Mouse (Mus musculus): ENCODE results near the gene Ecel1. TPM values are rescaled to one million over a fixed set of nuclear protein-coding genes. Genes with fewer than 3 reads are reported as not detected.

Ecel1 gene
- total RNA-seq (2021) = not detected

DNA sequence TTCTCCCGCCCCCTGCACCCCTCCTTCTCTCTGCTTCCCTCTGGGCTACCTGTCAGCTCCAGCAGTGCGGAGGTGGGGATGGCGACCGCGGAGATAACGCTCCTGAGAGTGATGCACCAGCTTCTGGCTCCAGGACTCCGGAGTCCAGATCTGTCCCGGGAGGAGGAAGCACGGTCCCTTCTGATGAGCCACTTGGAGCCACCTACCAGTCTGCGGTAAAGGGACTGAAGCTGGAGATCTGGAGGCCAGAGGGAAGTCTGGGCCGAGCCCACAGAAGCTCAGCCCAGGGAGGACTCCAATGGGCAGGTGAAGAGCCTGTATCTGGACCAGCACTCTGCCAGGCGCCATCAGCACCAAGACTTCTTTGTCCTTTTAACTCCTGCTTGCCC lies at the start of gene Ecel1:
Gene Ecel1, minus strand, starts transcription at position 323 of the 389 bp plus-strand sequence.
- intact Hi-C loops (cut with DNase I) = no loop called here
- DNase-seq = no peak

DNA sequence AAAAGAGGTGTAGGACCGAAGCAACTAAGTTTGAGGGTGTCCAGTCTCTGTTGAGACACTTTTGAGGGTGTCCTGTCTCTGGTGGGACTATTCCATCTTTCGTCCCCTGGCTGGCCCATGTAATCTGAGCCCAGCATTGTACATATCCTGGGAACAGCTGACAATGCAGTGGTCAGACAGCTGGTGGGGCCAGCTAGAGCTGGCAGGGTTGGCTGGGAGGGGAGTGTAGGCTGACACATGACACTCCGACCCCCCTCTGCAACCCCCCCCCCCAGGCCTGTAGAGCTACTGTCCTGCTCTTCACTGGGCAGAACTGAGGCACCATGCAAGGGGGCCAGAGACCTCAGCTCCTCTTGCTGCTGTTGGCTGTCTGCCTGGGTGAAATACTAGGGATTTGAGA lies 49.2 kb upstream of the Ecel1 start:
- intact Hi-C loops (cut with DNase I) = no loop called here
- DNase-seq = no peak

DNA sequence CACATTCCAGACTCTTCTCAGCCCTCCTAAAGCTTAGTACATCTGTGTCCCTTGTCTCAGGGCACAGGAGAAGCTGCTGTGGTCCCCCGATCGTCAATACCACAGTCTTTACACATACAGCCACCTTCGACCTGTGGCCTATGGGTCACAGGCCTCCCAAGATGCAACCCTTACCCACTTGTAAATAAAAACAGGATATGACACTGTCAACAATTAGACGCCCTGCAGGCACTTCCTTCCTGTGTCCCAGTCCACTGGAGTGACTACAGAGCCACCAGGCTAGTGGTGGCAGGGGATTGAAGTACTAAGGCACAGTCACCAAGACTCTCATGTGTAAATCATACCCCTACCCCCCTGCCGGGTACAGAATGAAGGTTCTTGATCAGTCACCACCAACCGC lies 48.7 kb upstream of the Ecel1 start:
- no peak for DNase-seq
- intact Hi-C loops (cut with DNase I) = no loop called here

DNA sequence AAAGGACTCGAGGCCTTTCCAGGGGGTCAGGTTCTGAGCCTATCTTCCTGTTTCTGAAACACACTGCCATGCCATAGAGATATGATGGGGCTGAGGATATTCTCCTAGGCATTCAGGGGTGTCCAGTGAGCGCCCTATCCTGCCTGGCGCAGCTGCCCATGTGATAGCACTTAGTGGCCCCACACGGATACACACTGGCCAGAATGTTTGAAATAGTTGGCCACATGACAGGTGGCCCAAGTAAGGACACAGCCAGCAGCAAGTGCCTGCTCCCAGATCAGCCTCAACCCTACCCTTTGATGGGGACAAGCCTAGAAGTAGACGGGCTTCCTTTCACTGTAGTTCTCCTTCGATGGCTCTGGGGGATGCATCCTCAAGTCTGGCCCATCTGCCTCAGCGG lies 48.1 kb upstream of the Ecel1 start, which contains the start of gene Chrng:
Gene Chrng, plus strand, starts transcription at position 193 of the 400 bp plus-strand sequence.
- DNase-seq = no peak
- intact Hi-C loops (cut with DNase I) = no loop called here

DNA sequence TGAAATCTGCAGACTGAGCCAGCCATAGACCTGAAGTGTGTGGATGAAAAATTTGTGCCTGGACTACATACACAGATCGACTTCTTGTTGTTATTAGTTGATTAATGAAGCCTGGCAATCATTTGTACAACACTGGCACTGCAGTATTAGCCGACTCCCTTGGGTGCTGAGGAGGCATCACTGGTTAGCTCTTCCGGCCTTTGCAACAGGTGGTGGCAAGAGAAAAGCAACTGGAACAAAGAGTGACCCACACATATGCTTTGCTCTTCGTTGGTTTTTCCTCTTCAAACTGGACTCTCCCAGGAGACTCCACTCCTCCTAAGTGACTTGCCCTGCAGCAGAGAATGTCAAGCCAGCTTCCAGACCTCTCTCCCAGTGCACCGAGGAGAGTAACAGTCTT lies 47.5 kb upstream of the Ecel1 start:
- DNase-seq = no peak
- intact Hi-C loops (cut with DNase I) = no loop called here

DNA sequence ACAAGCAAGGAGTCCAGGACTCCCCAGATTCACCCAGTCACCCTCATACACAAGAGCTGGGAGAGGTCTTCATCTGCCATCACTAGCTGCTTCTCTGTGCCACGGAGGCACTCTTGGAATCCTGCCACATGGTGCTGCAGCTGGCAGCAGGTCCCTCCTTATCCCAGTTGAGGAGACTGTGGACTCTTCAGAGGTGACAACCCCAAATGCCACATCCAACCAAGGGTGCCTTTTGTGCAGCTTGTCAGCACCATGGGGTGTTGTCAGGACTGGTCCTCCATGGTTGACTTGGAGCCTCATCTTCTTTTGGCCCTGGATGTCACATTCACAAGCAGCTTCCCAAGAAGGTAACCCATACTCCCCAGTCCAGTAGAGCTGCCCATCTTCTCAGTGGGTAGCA lies 45.5 kb upstream of the Ecel1 start:
- intact Hi-C loops (cut with DNase I) = no loop called here
- no peak for DNase-seq

DNA sequence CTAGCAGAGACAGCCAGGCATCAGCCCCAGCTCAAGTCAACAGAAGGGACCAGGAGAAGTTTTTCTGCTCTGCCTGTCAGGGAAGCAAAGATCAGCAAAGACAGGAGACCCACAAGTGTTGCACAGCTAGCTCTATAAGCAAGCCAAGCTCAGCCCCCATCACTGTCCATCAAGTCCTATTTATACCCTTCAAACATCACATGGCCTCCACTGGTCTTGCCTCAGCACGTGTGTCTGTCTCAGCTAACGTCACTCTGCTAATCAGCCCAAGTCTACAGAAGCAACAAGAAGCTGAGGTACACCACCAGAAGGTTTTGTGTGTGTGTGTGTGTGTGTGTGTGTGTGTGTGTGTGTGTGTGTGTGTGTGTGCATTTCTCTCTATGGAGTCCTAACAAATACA lies 44.5 kb upstream of the Ecel1 start:
- no peak for DNase-seq
- intact Hi-C loops (cut with DNase I) = no loop called here

DNA sequence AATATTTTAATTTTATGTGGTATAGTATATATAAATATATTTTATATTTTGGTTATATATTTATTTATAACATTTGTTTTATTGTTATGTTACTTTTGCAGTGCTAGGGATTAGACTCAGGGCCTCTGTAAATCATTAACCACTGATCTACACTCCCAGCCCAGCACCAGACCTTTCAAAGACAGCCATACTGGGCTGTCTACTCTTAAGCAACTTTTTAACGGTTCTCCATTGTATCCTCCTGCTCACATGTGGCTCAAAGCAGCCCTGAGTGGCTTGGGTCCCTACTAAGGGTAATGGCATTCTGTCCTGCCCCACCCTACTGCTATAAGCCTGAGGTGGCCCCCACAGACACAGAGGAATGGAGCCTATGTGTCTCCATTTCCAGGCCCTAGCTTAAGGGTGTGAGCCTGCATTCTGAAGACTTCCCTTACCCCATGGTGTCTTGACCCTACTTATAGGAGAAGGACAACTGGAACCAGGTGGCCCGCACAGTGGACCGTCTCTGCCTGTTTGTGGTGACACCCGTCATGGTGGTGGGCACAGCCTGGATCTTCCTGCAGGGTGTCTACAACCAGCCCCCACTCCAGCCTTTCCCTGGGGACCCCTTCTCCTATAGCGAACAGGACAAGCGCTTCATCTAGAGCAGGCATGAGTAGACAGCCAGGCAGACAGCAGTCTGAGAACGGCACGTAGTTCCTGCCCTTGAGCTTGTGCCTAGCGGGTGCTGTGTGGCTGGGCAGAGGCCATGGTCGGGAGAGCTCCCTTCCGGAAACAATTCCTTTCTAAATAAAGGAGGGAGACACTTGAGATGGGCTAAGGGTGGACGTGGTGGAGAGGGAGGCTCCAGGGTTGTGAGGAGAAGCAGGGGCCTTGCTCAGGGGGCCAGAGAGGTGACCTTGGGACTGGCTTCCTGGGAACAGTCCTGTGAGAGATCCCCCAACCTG lies 42.1 kb upstream of the Ecel1 start:
- peak in 1 of 2 experiments; percentile 22 for DNase-seq
- intact Hi-C loops (cut with DNase I) = no loop called here

DNA sequence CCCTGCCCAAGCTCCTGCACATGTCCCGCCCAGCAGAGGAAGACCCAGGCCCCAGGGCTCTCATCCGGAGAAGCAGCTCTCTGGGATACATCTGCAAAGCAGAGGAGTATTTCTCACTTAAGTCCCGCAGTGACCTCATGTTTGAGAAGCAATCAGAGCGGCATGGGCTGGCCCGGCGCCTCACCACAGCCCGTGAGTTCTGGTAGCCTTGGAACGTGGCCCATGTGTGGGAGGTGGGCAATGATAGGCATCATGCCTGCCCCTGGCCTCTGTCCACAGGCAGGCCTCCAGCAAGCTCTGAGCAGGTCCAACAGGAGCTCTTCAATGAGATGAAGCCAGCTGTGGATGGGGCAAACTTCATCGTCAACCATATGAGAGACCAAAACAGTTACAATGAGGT lies 41.0 kb upstream of the Ecel1 start:
- intact Hi-C loops (cut with DNase I) = no loop called here
- DNase-seq = peak in 1 of 2 experiments; percentile 39

DNA sequence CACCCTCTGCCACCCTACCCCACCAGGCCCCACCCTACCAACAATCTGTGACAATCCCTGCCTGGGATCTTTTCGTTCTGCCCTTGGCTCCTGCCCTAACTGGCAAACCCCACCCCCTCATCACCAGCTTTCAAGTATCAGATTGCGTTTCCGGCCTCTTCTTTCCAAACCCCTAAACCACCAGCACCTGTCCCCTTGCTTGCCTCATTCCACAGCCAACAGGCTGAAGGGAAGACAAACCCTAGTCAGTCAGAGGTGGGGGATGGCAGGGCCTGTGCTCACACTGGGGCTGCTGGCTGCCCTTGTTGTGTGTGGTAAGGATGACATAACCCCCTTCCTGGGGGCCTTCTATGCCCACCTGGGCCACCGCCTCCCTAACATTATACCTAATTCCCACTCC lies 34.1 kb upstream of the Ecel1 start, which contains the start of gene Chrnd:
Gene Chrnd, plus strand, starts transcription at position 179 of the 400 bp plus-strand sequence.
- intact Hi-C loops (cut with DNase I) = no loop called here
- no peak for DNase-seq

DNA sequence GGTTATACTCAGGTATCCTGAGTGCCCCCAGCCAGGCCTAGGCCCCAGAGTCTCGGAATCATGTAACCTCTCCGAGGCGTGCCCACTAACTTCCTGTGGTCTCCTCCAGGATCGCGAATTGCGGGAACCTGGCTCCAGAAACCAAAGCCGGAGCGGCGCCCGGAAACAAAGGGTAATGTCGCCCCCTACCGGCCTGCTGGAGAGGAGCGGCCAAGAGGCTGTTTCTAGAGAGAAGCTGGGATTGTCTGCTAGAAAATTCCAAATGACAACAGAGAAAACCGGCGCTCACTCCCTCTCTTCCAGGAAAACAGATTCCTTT lies 30.7 kb upstream of the Ecel1 start:
- intact Hi-C loops (cut with DNase I) = loop anchor here (1.0 to 5.0 kb wide), 3 partner anchors 89 to 572 kb away; no protein-coding TSS in a partner anchor

DNA sequence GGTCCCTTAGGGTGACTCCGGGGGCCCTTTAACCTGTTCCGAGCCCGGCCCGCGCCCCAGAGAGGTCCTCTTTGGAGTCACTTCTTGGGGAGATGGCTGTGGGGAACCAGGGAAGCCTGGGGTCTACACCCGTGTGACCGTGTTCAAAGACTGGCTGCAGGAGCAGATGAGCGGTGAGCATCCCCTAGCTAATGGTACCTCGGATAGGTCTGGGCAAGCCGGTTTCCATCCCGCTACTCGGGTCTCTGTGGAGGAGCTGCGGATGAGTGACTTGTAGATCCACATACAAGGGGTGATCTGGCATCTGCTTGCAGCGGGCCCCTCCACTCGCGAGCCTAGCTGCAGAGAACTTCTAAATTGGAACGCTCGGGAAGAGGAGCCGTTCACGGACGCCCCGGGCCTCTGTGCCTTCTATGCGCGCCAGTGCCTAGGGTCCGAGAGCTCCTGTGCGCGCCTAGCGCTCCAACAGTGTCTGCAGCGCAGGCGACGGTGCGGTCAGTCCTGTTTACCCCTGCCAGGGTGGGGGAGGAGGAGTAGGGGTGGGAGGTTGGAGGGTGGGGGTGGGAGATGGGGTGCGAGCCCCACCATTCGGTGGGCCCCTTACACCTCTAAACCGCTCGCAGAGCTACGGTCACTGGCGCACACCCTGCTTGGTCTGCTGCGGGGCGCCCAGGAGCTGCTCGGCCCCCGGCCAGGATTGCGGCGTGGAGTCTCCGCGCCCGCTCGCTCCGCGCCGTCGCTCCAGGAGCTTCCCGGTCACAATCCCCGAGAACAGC lies 30.1 kb upstream of the Ecel1 start:
- DNase-seq = peak in 1 of 2 experiments; percentile 15
- intact Hi-C loops (cut with DNase I) = loop anchor here (1.0 to 5.0 kb wide), 3 partner anchors 88 to 572 kb away; no protein-coding TSS in a partner anchor

More for the DNA sequence above, 30.7 kb upstream of the Ecel1 start:
- DNase-seq = peak; percentile 68 to 84

DNA sequence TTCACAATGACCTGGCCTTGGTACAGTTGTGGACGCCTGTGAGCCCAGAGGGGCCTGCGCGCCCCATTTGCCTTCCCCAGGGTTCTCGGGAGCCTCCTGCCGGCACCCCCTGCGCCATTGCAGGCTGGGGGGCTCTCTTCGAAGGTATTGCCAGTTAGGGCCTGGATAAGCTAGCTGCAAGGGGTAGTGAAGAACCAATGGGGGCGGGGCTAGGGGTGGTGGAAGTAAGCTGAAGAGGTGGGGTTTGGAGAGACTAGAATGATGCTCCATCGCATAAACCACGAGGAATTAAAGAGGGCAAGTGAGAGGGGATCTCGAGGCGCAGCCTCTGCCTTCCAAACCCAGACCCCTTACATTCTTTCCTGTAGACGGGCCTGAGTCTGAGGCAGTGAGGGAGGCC lies 29.2 kb upstream of the Ecel1 start:
- intact Hi-C loops (cut with DNase I) = loop anchor here (5.0 kb wide), 1 partner anchor 518 kb away; no protein-coding TSS in a partner anchor
- DNase-seq = no peak

DNA sequence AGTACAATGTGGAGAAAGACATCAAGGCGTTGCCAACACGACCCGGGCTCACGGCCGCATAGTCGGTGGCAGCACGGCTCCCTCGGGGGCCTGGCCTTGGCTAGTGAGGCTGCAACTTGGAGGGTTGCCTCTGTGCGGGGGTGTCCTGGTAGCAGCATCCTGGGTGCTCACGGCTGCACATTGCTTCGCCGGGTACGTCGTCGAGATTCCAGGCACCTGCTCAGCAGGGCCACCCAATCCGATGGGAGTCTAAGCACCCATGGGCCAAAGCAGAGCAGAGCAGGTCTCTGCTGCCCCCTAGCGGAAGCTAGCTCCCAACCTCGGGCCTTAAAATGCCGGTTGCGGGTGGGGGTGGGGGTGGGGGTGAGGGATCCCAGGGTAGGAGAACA lies 28.4 kb upstream of the Ecel1 start:
- intact Hi-C loops (cut with DNase I) = loop anchor here (5.0 kb wide), 1 partner anchor 517 kb away; no protein-coding TSS in a partner anchor

DNA sequence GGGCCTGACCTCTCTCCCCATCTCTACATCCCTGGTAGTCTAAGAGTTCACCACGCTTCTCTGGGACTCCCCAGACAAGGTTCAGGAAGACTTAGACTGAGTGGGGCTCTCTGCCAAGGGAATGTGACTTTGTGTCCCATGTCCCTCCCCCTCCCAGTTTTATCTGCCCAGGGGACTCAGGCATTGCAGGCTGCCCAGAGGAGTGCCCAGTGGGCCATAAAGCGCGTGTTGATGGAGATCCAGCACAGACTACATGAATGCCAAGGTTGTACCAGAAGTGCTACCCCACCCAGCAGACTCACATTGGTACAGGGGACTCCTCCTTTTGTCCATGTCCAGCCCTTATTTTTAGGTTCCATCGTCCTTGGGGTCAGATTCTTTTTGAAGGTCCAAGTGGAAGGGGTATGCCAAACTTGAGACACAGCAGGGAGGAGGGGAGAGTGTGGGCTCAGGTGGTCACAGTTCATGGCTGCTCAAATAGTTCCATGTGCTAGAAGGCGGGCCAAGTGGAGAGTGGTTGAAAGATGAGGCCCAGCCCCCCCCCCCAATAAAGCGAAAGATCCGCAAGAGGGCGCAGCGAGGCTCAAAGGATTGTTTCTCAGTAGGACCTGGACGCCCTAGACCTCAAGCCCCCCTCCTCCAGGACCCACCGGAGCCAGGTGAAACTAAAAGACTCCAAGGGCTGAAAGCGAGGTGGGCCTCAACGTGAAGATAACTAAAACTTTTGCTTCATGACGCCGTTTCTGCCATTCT lies 27.9 kb upstream of the Ecel1 start:
- no peak for DNase-seq
- intact Hi-C loops (cut with DNase I) = no loop called here

More for the DNA sequence above, 28.4 kb upstream of the Ecel1 start:
- peak; percentile 66 to 82 for DNase-seq

DNA sequence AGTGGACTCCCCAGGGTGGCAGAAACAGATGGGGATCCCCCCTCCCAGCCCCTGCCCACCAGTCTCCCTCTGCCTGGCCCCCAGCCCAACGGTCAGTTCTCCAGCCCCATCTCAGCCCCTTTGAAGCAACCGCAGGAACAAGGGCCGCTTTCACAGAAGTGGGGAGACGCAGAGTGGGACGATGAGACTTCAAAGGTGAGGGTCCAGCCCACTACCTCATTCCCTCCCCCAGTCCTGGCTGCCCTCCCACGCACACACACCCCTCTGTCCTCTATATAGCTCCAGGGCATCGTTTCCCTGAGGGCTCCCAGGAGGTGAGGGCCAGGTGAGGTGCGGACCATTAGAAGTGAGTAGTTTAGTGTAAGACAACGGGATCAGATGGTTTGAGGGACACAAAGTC lies 26.7 kb upstream of the Ecel1 start, which contains the start of gene Prss56:
Gene Prss56, plus strand, starts transcription at position 301 of the 400 bp plus-strand sequence.
- DNase-seq = no peak
- intact Hi-C loops (cut with DNase I) = no loop called here

DNA sequence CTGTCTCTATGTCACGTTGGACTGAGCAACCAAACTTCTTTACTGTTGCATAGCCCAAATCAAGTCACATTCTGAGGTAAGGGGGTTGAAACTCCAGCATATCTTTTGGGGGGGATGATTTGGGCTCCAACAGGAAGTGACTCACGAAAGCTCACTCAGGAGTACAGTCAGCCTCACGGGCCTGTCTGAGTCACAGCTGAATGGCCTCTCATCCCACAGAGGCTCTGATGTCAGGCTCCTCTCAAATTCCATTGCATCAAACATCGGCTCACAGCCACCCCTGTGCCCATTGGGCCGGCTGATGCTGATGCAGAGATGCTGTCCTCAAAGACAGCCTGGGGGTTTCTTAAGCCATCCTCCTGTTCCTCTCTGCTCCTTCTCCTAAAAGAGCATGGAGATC lies 24.6 kb upstream of the Ecel1 start:
- intact Hi-C loops (cut with DNase I) = no loop called here
- DNase-seq = no peak

DNA sequence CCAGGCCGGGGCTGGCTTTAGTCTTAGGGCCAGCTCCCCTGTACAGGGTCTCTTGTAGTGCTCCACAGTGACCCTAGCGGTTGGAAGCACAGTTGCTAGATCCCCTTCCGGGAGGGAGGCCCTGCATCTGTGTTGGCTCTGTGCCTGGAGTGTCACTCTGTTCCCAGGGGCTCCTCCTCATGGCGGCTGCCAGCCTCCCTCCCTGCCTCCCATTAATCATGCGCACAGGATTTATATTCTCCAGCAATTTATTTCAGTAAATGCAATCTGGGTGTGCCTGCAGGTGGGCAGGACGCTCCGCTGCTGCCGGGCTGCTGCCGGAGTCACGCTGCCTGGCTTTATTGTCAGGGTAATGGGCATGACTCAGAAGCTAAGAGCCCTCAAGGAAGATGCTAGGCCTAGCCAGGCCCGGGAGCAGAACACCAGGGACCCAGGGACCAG lies 19.6 kb upstream of the Ecel1 start:
- peak; percentile 65 to 75 for DNase-seq
- intact Hi-C loops (cut with DNase I) = no loop called here

DNA sequence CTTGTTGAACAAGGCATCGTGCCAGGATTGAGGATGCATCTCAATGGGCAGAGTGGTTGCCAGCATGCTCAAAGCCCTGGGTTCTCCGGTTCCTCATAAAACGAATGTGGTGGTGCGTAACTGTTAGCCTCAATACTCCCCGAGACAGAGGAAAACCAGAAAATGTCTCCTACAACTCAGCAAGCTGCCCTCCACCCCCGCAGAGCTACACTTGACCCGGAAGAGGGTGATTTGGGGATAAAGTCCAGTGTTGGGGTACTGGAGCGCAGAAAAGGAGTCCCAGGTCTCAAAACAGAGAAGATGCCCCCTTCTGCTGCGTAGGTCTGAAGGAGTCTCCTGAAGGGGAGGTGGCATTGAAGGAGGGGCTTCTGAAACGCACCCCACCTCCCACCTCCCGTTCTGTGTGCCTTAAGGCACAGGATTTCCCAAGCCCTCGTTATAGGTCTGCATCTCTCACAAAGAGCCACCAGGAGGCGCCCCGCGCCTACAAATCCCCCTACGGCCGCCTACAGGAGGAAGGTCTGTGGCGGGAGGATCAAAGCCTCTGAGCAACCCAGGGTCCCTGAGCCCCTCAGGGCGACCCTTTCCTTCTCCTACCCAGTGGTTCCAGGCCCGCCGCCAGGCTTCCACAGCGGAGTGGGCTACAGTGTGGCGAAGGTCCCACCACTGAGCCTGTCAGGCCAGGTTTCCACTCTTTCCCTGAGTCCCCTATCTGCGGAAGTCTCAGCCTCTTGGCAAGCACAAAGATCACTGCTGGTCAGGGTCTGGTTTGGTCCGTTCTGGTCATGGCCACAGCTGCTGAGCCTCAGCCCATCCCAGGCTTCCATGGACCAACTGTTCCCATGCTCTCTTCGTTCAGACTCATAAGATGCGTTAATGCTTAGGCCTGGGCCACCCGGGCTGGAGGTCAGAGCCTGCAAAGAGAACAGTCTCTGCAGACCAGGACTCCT lies 18.0 kb upstream of the Ecel1 start:
- DNase-seq = peak; percentile 68 to 79
- intact Hi-C loops (cut with DNase I) = no loop called here

Measured in heart, postnatal 10 days (tissue).